Mouse (Mus musculus) Patski (cell line): ENCODE data around the gene Rbms3. TPM values are rescaled to one million over a fixed set of nuclear protein-coding genes. Genes with fewer than 3 reads are reported as not detected.

Experiments used
- ATAC-seq: fragments of 100-300 bp; one replicate; pipeline ENCODE4 v1.8.0; 2021
- CTCF ChIA-PET: fragments of 350-600 bp; sonication (Branson Sonifier 250); formaldehyde crosslinking; loops from one replicate; lab custom pipeline; 2022; ENCODE audit warnings: inconsistent platforms; lab: Charles Lee
- POLR2A ChIA-PET: fragments of 350-600 bp; sonication (Branson Sonifier 250); formaldehyde crosslinking; loops from one replicate; lab custom pipeline; 2022; ENCODE audit warnings: antibody characterized with exemption, inconsistent platforms; lab: Charles Lee
- DNase-seq: peaks from one replicate; pipeline ENCODE4 v3.0.0-alpha.2; 2011; ENCODE audit warnings: low read depth, low spot score
- H3K27me3 ChIP-seq: fragments of 371-371 bp; one replicate; pipeline ENCODE4 v1.5.1; 2021
- CTCF ChIP-seq: fragments of 100-300 bp; IDR thresholded peaks from one replicate; pipeline ENCODE4 v1.5.1; 2021
- in situ Hi-C: fragments of 300-500 bp; cut with MboI; formaldehyde crosslinking; loops from 3 replicates; pipeline ENCODE4 v1.11.1; 2018; ENCODE audit warnings: low pct_unique_long_range_greater_than_20kb, mixed read lengths
- polyA plus RNA-seq: library from polyadenylated mRNA; unstranded; gene quantifications from one replicate; pipeline ENCODE4 v1.2.3, GENCODE M21; 2021

The Rbms3 gene
- polyA plus RNA-seq, 1 experiment from 2014 or later: 8.1 TPM

- POLR2A ChIA-PET: no interaction called here
- ATAC-seq: no peak
- in situ Hi-C loops: no loop called here
These were observed 812.5 kb downstream of the Rbms3 start for GRCm38 (mm10) chr9:116817196-116817595.

GRCm38 (mm10) chr9:116814495-116815094 is 815.1 kb downstream of the Rbms3 start:
- DNase-seq: no peak
- CTCF ChIA-PET: no interaction called here
- in situ Hi-C loops: no loop called here
- H3K27me3 ChIP-seq: no peaks in the 10 kb centered on the region
- POLR2A ChIA-PET: interaction anchor here (0.7 to 0.9 kb wide), 2 partner anchors 12 to 41 kb away, joined by 4 to 5 read pairs; no protein-coding TSS in a partner anchor
- no peak for ATAC-seq
- no peak for TF ChIP-seq CTCF

More at GRCm38 (mm10) chr9:116817196-116817595, 812.5 kb downstream of the Rbms3 start:
- no peaks in the 10 kb centered on the region for H3K27me3 ChIP-seq
- no peak for DNase-seq
- TF ChIP-seq CTCF: no peak
- CTCF ChIA-PET: no interaction called here

- H3K27me3 ChIP-seq: no peaks in the 10 kb centered on the region
- POLR2A ChIA-PET: interaction anchor here (0.6 kb wide), 1 partner anchor 1755 kb away, joined by 3 read pairs; no protein-coding TSS in a partner anchor
- no peak for DNase-seq
- ATAC-seq: no peak
- TF ChIP-seq CTCF: no peak
- CTCF ChIA-PET: no interaction called here
- in situ Hi-C loops: no loop called here
These were observed 816.3 kb downstream of the Rbms3 start for GRCm38 (mm10) chr9:116813396-116813795.

GRCm38 (mm10) chr9:116809260-116809659 is 820.5 kb downstream of the Rbms3 start:
- no peaks in the 10 kb centered on the region for H3K27me3 ChIP-seq
- ChIA-PET CTCF (interaction anchor here (2.4 kb wide), 1 partner anchor 19 kb away, joined by 5 read pairs; no protein-coding TSS in a partner anchor), POLR2A (no interaction called here)
- TF ChIP-seq CTCF: no peak
- DNase-seq: peak; percentile 34
- peak; percentile 86 for ATAC-seq
- in situ Hi-C loops: no loop called here

- ATAC-seq: peak; percentile 34
- H3K27me3 ChIP-seq: no peaks in the 10 kb centered on the region
- no peak for TF ChIP-seq CTCF
- POLR2A ChIA-PET: no interaction called here
- CTCF ChIA-PET: no interaction called here
- DNase-seq: peak; percentile 24
- in situ Hi-C loops: no loop called here
These were observed 821.3 kb downstream of the Rbms3 start for GRCm38 (mm10) chr9:116808401-116808800.

- ATAC-seq (peak; percentile 26), DNase-seq (no peak)
- ChIA-PET CTCF (interaction anchor here (1.5 kb wide), 1 partner anchor 43 kb away, joined by 3 read pairs; no protein-coding TSS in a partner anchor), POLR2A (no interaction called here)
- no peak for TF ChIP-seq CTCF
- H3K27me3 ChIP-seq: no peaks in the 10 kb centered on the region
- in situ Hi-C loops: no loop called here
These were observed 822.3 kb downstream of the Rbms3 start for GRCm38 (mm10) chr9:116807166-116808081.

- CTCF ChIA-PET: no interaction called here
- no peak for DNase-seq
- no peak for TF ChIP-seq CTCF
- POLR2A ChIA-PET: interaction anchor here (0.6 kb wide), 1 partner anchor 12 kb away, joined by 4 read pairs; no protein-coding TSS in a partner anchor
- in situ Hi-C loops: no loop called here
- no peaks in the 10 kb centered on the region for H3K27me3 ChIP-seq
- ATAC-seq: no peak
These were observed 826.4 kb downstream of the Rbms3 start for GRCm38 (mm10) chr9:116803292-116803731.

- in situ Hi-C loops: no loop called here
- DNase-seq: no peak
- ATAC-seq: no peak
- H3K27me3 ChIP-seq: no peaks in the 10 kb centered on the region
- TF ChIP-seq CTCF: peak; percentile 29
- ChIA-PET POLR2A (interaction anchor here (0.6 kb wide), 1 partner anchor 12 kb away, joined by 4 read pairs; no protein-coding TSS in a partner anchor), CTCF (no interaction called here)
These were observed 827.1 kb downstream of the Rbms3 start for GRCm38 (mm10) chr9:116802602-116803001.

- POLR2A ChIA-PET: no interaction called here
- TF ChIP-seq CTCF: no peak
- ATAC-seq: no peak
- no peaks in the 10 kb centered on the region for H3K27me3 ChIP-seq
- in situ Hi-C loops: no loop called here
- CTCF ChIA-PET: no interaction called here
- DNase-seq: no peak
These were observed 834.3 kb downstream of the Rbms3 start for GRCm38 (mm10) chr9:116795240-116795955.

- H3K27me3 ChIP-seq: no peaks in the 10 kb centered on the region
- no peak for ATAC-seq
- ChIA-PET CTCF (no interaction called here), POLR2A (no interaction called here)
- no peak for DNase-seq
- TF ChIP-seq CTCF: no peak
- in situ Hi-C loops: no loop called here
These were observed 837.9 kb downstream of the Rbms3 start for GRCm38 (mm10) chr9:116791850-116792249.
